Mouse (Mus musculus) embryonic facial prominence, embryonic 14.5 days (tissue): ENCODE measurements around the gene Cracr2b. TPM values are rescaled to one million over a fixed set of nuclear protein-coding genes. Genes with fewer than 3 reads are reported as not detected.

Experiments used
- ATAC-seq: fragments of 200-750 bp; cut with Nextera tagmentation; 2 replicates; pipeline ENCODE4 v1.8.0; 2017; ENCODE audit warnings: low read depth, moderate number of reproducible peaks, moderate TSS enrichment
- DNase-seq: peaks from one replicate; pipeline ENCODE4 v3.0.0-alpha.2; 2015; ENCODE audit warnings: low spot score
- H3K27ac ChIP-seq: fragments of 300-500 bp; sonication (generic); replicated peaks from 2 replicates; pipeline ENCODE4 v1.5.1; 2014; ENCODE audit warnings: low read depth, mild to moderate bottlenecking, low read length, moderate library complexity
- H3K27me3 ChIP-seq: fragments of 300-500 bp; sonication (generic); replicated peaks from 2 replicates; pipeline ENCODE4 v1.6.1; 2014; ENCODE audit warnings: low read length; ENCODE audit not compliant: control insufficient read depth, insufficient read depth
- H3K36me3 ChIP-seq: fragments of 300-500 bp; sonication (generic); 2 replicates; pipeline ENCODE4 v1.6.1; 2014; ENCODE audit warnings: low read length, mixed read lengths; ENCODE audit not compliant: control insufficient read depth, insufficient read depth
- H3K4me1 ChIP-seq: fragments of 300-500 bp; sonication (generic); 2 replicates; pipeline ENCODE4 v1.6.1; 2014; ENCODE audit warnings: antibody characterized with exemption, low read length; ENCODE audit not compliant: control insufficient read depth, insufficient read depth
- H3K4me2 ChIP-seq: fragments of 300-500 bp; sonication (generic); 2 replicates; pipeline ENCODE4 v1.6.1; 2014; ENCODE audit warnings: low read depth, mild to moderate bottlenecking, low read length, moderate library complexity, mixed read lengths
- H3K4me3 ChIP-seq: fragments of 300-500 bp; sonication (generic); 2 replicates; pipeline ENCODE4 v1.5.1; 2014; ENCODE audit warnings: low read depth, mild to moderate bottlenecking, low read length
- H3K9ac ChIP-seq: fragments of 300-500 bp; sonication (generic); 2 replicates; pipeline ENCODE4 v1.6.1; 2014; ENCODE audit warnings: low read depth, mild to moderate bottlenecking, low read length, moderate library complexity, mixed read lengths
- H3K9me3 ChIP-seq: fragments of 300-500 bp; sonication (generic); 2 replicates; pipeline ENCODE4 v1.6.1; 2016; ENCODE audit warnings: low read length; ENCODE audit not compliant: control insufficient read depth
- WGBS: fragments of 180-500 bp; shearing (Covaris S2); extraction: QIAGEN DNeasy Blood & Tissue Kit; methylation state at CpG from one replicate; pipeline ENCODE4 v1.1.7; 2014; 5-methylcytosine and 5-hydroxymethylcytosine counted together
- polyA plus RNA-seq: library from polyadenylated mRNA; unstranded; fragments of >200 nt; fragmentation: Nextera tagmentation; extraction: Ambion mirVana; gene quantifications from 2 replicates; pipeline ENCODE4 v1.2.1, GENCODE M21; 2014

Gene Cracr2b
- polyA plus RNA-seq, 1 experiment from 2014 or later = 10.3 TPM

DNA sequence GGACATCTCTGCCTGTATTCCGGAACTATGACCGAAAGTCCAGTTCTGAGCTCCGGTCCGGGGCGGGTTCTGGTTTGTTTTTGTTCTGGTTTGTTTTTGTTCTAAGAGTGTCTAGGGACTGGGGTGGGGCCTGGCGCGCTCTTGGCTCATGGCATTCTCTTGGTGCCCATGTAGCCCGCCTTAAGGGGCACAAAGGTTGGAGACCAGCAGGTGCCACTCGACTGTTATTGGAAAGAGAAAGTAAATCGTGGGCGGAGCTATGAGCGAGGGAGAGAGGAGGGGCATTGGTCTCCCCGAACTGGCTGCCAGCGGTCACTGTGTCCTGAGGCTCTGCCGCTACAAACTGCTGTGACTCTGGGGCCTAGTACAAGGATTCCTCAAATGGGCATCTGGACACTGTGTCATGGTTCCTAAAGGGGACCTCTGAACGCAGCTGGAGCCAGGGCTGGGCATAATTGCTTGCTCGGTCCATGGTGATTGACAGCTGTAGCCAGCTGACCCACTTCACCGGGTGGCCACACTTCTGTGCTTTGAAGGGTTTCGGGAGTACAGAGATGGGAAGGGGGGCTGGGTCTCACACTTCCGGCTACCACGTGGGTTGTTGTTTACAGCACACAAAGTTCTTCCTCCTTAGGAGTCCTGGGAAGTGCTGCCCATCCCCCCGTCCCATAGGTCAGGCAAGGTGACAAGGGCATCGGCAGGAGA lies 5.1 kb upstream of the Cracr2b start:
- peak overlapping the region; percentile 70 for H3K9ac ChIP-seq
- H3K4me1 ChIP-seq = 0 out of 2 replicates have a peak, but pooled peaks cover 4% of the 10 kb centered on the region
- ATAC-seq (peak; percentile 7; the same call in 1 of the 2 replicates), DNase-seq (no peak)
- 2% methylated on average over 22 of the region's 23 CpGs for WGBS
- H3K36me3 ChIP-seq = peaks cover 17% of the 10 kb centered on the region
- H3K4me2 ChIP-seq = peak overlapping the region; percentile 96
- peak overlapping the region; percentile 31; the same call in 1 of the 2 replicates for H3K27ac ChIP-seq
- peaks cover 15% of the 10 kb centered on the region for H3K27me3 ChIP-seq
- peak overlapping the region; percentile 63 for H3K4me3 ChIP-seq
- no peaks in the 10 kb centered on the region for H3K9me3 ChIP-seq

DNA sequence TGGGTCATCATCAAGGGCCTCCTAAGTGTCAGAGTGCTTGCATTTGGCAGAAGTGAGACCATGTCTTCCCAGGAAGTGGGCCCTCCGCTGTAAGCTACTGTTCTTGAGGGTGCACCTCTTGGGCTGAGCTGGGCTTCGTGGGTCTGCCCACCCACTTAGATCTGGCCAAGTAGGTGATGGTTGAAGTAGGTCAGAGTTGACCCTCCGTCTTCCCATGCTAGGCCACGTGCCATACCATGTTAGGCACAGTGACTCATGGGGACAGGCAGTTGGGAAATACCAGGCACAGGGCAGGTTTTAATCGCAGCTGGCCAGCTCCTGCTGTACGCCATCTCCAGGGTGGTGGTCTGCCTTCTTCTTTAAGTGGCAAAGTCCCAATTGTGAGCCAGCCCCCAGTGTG lies 4.2 kb upstream of the Cracr2b start:
- 88% methylated on average over 6 of the region's 6 CpGs for WGBS
- Histone ChIP-seq H3K4me3 (no peak overlapping the region), H3K9me3 (no peaks in the 10 kb centered on the region), H3K4me1 (0 out of 2 replicates have a peak, but pooled peaks cover 4% of the 10 kb centered on the region), H3K27ac (no peak overlapping the region), H3K27me3 (peaks cover 25% of the 10 kb centered on the region), H3K4me2 (peak overlapping the region; percentile 96; the same call in 1 of the 2 replicates), H3K36me3 (peaks cover 7% of the 10 kb centered on the region), H3K9ac (no peak overlapping the region)
- ATAC-seq (no peak), DNase-seq (no peak)

DNA sequence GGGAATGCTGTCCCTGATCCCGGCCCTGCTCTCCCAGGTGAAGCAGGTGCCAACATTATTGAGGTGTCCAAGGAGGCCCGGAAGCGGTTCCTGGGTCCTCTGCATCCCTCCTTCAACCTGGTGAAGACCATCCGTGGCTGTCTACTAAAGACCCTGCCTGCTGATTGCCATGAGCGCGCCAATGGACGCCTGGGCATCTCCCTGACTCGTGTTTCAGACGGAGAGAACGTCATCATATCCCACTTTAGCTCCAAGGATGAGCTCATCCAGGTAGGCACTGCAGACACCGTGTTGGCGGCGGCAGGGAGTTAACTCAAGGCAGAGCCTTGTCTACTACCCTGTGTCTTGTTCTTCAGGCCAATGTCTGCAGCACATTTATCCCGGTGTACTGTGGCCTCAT lies 3.7 kb upstream of the Cracr2b start:
- Histone ChIP-seq H3K4me1 (0 out of 2 replicates have a peak, but pooled peaks cover 8% of the 10 kb centered on the region), H3K9ac (no peak overlapping the region), H3K9me3 (no peaks in the 10 kb centered on the region), H3K4me3 (no peak overlapping the region), H3K36me3 (peaks cover 2% of the 10 kb centered on the region; the same call in 1 of the 2 replicates), H3K4me2 (no peak overlapping the region), H3K27ac (no peak overlapping the region), H3K27me3 (peaks cover 30% of the 10 kb centered on the region)
- WGBS = 89% methylated on average over 14 of the region's 14 CpGs
- no peak for ATAC-seq
- DNase-seq = no peak

DNA sequence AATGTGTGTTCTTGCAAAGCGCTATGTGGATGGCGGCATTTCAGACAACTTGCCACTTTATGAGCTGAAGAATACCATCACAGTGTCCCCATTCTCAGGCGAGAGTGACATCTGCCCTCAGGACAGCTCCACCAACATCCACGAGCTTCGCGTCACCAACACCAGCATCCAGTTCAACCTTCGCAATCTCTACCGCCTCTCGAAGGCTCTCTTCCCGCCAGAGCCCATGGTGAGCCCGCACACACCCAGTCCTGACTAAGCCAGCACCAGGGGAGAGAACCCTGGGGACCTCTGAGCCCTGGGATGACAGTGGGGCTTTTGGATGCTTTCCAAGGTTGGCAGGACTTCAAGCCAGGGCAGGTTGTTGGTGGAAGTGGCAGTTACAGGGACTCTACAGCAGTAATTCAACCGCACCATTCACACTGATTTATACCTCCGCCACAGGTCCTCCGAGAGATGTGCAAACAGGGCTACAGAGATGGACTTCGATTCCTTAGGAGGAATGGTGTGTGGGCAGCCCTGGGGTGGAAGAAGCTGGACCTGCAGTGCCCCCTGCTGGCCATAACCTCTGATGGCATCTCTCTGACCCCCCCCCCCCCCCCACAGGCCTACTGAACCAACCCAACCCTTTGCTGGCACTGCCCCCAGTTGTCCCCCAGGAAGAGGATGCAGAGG lies 2.8 kb upstream of the Cracr2b start:
- WGBS = 77% methylated on average over 15 of the region's 15 CpGs
- H3K36me3 ChIP-seq = no peaks in the 10 kb centered on the region
- H3K9ac ChIP-seq = no peak overlapping the region
- no peak overlapping the region for H3K27ac ChIP-seq
- ATAC-seq (no peak), DNase-seq (no peak)
- no peak overlapping the region for H3K4me3 ChIP-seq
- H3K9me3 ChIP-seq = no peaks in the 10 kb centered on the region
- H3K27me3 ChIP-seq = peaks cover 38% of the 10 kb centered on the region
- 0 out of 2 replicates have a peak, but pooled peaks cover 8% of the 10 kb centered on the region for H3K4me1 ChIP-seq
- H3K4me2 ChIP-seq = no peak overlapping the region

DNA sequence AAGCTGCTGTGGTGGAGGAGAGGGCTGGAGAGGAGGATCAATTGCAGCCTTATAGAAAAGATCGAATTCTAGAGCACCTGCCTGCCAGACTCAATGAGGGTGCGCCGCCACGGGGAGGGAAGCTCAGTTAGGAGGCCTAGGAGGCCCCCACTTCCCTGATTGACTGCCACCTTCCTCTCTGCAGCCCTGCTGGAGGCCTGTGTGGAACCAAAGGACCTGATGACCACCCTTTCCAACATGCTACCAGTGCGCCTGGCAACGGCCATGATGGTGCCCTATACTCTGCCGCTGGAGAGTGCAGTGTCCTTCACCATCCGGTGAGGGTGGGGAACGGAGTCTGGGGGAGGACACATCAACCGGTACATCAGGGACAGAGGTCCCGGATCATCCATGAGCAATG lies 2.2 kb upstream of the Cracr2b start:
- Histone ChIP-seq H3K27me3 (peaks cover 44% of the 10 kb centered on the region), H3K36me3 (no peaks in the 10 kb centered on the region), H3K4me2 (no peak overlapping the region), H3K9ac (no peak overlapping the region), H3K9me3 (no peaks in the 10 kb centered on the region), H3K4me1 (0 out of 2 replicates have a peak, but pooled peaks cover 8% of the 10 kb centered on the region), H3K4me3 (no peak overlapping the region), H3K27ac (no peak overlapping the region)
- no peak for ATAC-seq
- DNase-seq = no peak
- 89% methylated on average over 11 of the region's 11 CpGs for WGBS

DNA sequence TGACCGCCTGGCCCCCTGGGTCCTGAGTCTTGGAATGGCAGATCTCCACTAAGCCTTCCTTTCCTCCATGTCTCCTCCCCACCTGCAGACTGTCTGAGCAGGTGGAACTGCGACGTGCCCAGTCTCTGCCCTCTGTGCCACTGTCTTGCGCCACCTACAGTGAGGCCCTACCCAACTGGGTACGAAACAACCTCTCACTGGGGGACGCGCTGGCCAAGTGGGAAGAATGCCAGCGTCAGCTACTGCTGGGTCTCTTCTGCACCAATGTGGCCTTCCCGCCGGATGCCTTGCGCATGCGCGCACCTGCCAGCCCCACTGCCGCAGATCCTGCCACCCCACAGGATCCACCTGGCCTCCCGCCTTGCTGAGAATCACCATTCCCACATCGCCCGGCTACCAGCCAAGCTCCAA lies 1.6 kb upstream of the Cracr2b start:
- 88% methylated on average over 17 of the region's 17 CpGs for WGBS
- no peak for DNase-seq
- no peaks in the 10 kb centered on the region for H3K9me3 ChIP-seq
- no peak for ATAC-seq
- peaks cover 50% of the 10 kb centered on the region for H3K27me3 ChIP-seq
- no peak overlapping the region for H3K4me2 ChIP-seq
- no peaks in the 10 kb centered on the region for H3K36me3 ChIP-seq
- no peak overlapping the region for H3K27ac ChIP-seq
- no peak overlapping the region for H3K4me3 ChIP-seq
- peaks cover 9% of the 10 kb centered on the region; the same call in 1 of the 2 replicates for H3K4me1 ChIP-seq
- H3K9ac ChIP-seq = no peak overlapping the region

DNA sequence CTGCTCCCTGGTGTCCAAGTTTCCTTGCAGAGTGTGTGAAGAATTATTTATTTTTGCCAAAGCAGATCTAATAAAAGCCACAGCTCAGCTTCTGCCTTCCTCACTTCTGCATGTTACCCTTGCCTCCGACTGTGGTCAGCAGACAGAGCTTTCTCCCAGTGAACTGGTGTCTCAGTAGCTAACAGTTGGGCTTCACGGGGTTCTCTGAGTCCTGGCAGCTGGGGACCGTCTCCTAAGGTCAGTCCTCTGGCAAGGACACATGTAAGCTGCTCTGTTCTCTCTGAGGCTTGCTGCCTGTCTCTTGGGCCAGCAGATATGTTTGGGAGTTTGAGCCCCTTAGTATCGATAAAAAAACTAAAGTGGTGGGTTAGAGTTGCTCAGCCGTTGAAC lies 898 bp upstream of the Cracr2b start:
- no peaks in the 10 kb centered on the region for H3K9me3 ChIP-seq
- no peaks in the 10 kb centered on the region for H3K36me3 ChIP-seq
- 64% methylated on average over 5 of the region's 5 CpGs for WGBS
- H3K9ac ChIP-seq = no peak overlapping the region
- no peak for ATAC-seq
- no peak overlapping the region for H3K4me2 ChIP-seq
- H3K27me3 ChIP-seq = peaks cover 57% of the 10 kb centered on the region
- H3K4me1 ChIP-seq = peaks cover 16% of the 10 kb centered on the region
- no peak overlapping the region for H3K4me3 ChIP-seq
- DNase-seq = no peak
- no peak overlapping the region for H3K27ac ChIP-seq

DNA sequence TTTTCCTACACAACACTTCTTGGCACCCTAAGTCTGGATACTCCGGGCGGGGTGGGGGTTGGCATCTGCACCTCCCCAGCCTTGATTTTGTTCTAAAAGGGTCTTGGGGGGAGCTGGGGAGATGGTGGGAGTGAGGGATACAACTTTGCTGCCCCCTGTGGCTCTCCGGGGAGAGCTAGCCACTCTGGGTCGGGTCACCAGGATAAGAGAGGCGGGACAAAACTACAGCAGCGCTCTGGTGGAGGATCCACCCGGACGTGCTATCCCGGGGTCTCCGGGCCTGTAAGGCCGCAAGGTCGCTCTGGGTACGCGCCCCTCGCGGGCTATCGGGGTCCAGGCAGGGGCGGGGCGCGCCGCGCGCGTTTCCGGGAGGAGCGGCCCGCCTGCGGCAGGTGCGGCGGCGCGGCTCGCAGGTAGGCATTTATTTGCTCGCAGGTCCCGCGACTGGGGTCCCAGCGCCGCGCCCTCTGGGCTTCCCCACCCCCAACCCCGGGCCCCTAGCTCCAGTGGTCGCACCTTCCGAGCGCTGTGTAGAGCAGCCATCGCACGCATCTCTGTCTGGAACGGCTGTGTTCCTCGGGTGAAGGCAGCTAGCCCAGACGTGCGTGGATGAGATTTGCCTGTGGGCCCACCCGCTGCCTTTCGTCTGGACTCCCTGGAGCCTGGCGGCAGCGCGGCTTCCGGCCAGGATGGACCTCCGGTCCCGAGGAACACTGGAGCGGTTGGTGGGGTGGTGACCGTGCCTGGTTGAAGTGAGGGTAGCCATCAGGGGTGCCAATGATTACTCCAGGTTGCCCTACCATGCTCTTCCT lies 833 bp downstream of the Cracr2b start:
- peak overlapping the region; percentile 54 for H3K9ac ChIP-seq
- peaks cover 69% of the 10 kb centered on the region for H3K27me3 ChIP-seq
- no peak overlapping the region for H3K27ac ChIP-seq
- H3K4me3 ChIP-seq = peak overlapping the region; percentile 38
- H3K9me3 ChIP-seq = no peaks in the 10 kb centered on the region
- ATAC-seq (no peak), DNase-seq (no peak)
- H3K4me1 ChIP-seq = peaks cover 26% of the 10 kb centered on the region
- 4% methylated on average over 27 of the region's 59 CpGs for WGBS
- H3K4me2 ChIP-seq = peak overlapping the region; percentile 70
- no peaks in the 10 kb centered on the region for H3K36me3 ChIP-seq
